Mouse (Mus musculus) ES-Bruce4 (cell line): ENCODE data around the gene Il3.

Experiments
- CTCF ChIP-seq: IDR thresholded peaks from one replicate; pipeline ENCODE4 v1.8.1; 2011; ENCODE audit warnings: low read depth, low read length
- POLR2A ChIP-seq: IDR thresholded peaks from one replicate; pipeline ENCODE4 v1.8.1; 2011; ENCODE audit warnings: low read length; ENCODE audit not compliant: insufficient read depth

- TF ChIP-seq CTCF (no peak), POLR2A (no peak)
Observed at GRCm38 (mm10) chr11:54216091-54216490, 51.0 kb downstream of the Il3 start.
